Mouse (Mus musculus) adrenal gland, postnatal 25 days (tissue): ENCODE results near the gene Hip1. TPM values are rescaled to one million over a fixed set of nuclear protein-coding genes. Genes with fewer than 3 reads are reported as not detected.
"Not testable (repeated sequence)": the region's sequence is repeated elsewhere in the genome, so short reads cannot be mapped to it uniquely, and the experiment has no call there.

Source experiments
- DNase-seq: peaks from one replicate; pipeline ENCODE4 v3.0.0; 2021; ENCODE audit warnings: mixed read lengths
- total RNA-seq: library from RNA; stranded (reverse); gene quantifications from 2 replicates; pipeline ENCODE4 v1.2.3, GENCODE M21; 2021

Hip1 gene
- total RNA-seq, 1 experiment from 2014 or later: 27.1 TPM

GRCm38 (mm10) chr5:135492126-135492525 is 52.8 kb downstream of the Hip1 start:
- no peak for DNase-seq

GRCm38 (mm10) chr5:135489695-135490294 is 55.1 kb downstream of the Hip1 start:
- no peak for DNase-seq

DNA sequence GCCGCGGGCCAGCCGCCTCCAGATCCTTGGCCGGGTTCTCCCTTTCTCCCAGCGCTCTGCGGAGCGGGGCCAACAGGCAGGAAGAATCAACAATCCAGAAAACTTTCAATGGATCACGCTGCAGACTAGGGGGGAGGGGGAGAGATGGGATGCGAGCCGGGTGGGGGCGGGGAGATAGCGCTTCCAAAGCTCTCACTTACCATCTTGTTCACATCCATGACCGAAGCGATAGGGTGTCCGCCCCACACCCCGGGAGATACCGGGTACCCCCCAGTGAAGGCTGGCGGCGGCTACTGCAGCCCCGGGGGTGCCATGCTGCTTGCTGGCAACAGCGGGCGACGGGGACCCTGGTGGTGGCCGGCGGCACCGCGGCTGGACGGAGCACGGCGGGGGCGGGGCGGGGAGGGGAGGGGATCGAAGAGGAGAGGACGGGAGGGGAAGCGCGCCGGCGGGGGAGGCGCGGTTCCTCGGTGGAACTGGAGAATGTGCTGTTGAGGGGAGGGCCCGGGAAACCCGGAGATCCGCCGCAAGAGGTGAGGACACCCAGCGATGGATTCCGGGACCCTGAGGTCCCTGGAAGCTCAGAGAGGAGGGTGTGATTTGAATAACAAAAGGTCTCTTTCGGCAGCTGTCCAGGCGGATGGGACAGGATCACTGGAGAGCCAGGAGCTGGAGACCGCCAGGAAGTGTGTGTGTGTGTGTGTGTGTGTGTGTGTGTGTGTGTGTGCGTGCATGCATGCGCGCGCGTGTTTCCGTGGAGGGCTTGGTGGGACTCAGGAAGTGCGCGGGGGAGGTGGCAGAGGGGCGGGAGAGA is 55.8 kb downstream of the Hip1 start:
- peak; percentile 75 for DNase-seq

- DNase-seq: no peak
Observed at GRCm38 (mm10) chr5:135488222-135488880, 56.6 kb downstream of the Hip1 start.

- DNase-seq: no peak
Observed at GRCm38 (mm10) chr5:135485289-135485688, 59.6 kb downstream of the Hip1 start.

DNA sequence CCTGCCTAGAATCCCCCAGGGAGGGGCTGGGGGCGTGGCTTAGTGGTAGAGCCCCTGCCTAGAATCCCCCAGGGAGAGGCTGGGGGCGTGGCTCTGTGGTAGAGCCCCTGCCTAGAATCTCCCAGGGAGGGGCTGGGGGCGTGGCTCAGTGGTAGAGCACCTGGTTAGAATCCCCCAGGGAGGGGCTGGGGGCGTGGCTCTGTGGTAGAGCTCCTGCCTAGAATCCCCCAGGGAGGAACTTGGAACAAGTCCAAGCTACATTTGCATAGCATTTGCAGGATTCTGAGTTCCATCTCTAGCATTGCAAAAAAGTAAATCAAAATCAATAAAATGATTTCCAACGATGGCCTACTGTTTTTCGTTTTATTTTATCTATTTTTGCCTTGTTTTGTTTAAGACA is 61.1 kb downstream of the Hip1 start:
- not testable (repeated sequence) for DNase-seq

GRCm38 (mm10) chr5:135478877-135479600 is 65.9 kb downstream of the Hip1 start:
- no peak for DNase-seq

- no peak for DNase-seq
Observed at GRCm38 (mm10) chr5:135476199-135476598, 68.7 kb downstream of the Hip1 start.

DNA sequence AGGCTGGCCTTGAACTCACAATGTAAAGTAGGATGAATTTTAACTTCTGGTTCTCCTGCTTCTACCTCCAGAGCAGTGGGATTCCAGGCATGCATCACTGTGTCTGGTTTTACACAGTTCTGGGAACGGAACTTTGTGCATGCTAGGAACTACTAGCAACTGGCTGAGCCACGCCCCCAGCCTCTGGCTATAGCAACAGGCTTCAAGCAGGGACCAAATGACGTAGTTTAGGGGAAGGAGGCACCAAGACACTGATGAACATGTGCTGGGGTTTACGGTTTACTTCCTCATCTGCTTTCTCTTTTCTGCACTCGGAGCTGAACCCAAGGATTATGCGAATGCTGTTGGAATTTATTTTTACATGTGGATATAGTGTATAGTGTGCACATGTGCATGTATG is 72.5 kb downstream of the Hip1 start:
- no peak for DNase-seq

DNA sequence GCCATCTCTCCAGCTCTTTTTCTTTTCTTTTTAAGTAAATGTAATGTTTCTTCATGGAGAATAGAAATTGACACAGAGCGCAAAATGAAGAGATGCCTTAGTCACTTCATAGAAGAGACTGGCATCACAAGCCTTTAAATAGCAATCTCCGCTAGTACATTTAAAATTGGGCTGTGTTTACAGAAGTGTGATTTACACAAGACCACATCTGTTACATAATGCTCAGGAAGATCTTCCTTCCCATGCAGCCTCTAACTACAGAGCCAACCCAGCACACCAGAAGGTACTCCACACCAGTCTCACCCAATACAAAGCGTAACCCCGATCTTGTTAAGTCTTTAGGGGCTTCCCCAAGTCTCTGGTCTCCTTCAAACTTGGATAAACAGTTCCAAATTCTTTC is 73.2 kb downstream of the Hip1 start:
- DNase-seq: no peak

- no peak for DNase-seq
Observed at GRCm38 (mm10) chr5:135468280-135468679, 76.6 kb downstream of the Hip1 start.

DNA sequence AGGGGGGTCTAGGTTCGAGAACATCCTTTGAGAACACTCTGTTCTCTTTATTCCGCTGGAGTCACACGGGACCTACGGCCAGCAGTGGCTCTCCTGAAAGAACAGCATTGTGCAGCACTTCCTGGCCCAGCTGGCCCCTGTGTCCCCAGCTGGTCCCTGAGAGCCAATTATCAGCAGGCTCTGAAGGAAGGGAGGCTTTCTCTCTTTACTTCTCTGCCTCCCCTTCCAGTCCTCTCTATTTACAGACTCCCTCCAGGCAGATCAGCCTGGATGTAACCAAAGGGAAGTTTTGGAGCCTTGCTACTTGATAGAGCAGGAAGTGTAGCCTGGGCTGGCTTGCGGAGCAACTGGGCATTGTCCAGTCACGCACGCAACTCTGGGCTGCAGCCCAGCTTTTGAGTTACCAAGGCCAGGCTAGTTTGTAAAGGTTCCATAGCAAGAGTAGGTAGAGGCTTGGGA is 79.1 kb downstream of the Hip1 start:
- DNase-seq: no peak

GRCm38 (mm10) chr5:135463380-135463779 is 81.5 kb downstream of the Hip1 start:
- DNase-seq: no peak

DNA sequence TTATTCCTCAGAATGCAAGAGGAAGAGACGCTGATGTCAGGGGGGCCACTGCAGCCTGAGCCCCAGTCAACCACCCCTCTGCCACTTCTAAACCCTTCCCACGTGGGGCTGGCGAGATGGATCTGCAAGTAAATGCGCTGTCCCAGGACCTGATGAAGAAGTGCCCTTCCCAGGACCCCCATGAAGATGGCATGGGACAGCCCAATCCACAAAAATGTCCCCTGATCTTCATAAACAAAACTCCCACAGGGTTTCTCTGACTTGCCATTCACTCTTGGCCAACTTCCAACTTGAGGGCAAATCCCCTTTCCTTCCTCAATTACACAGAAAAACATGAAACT is 84.1 kb downstream of the Hip1 start:
- DNase-seq: no peak

DNA sequence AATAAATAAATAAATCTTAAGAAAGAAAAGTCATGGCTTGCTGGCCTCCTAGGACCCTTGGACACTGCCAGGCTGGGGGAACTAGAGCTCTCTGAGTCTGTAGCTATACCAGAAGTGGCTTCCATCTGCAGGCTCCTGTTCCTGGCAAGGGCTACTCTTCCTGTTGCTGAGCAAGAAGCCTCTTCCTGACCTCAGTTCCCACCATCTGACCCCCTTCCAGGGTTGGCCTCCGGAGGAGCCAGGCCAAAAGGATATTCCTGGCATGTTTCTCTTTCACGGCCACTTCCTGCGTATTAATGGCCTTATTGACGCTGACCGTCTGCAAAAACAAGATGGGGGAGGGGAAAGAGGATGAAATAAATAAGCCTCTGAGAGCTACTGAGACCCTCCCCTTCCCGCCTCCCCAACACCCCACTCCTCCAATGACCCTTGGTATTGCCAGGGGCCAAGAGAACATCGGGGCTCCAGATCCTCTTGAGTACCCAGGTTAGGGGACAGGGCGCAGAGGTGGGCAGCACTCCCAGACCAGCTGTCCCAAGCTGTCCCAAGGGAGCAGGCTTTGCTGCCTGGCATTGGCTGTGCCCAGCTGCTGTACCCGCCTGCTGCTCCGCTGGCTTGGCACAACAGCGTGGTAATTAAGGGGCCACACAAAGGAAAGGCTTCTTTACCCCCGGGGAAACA is 84.6 kb downstream of the Hip1 start:
- peak; percentile 28 for DNase-seq

GRCm38 (mm10) chr5:135459486-135459885 is 85.4 kb downstream of the Hip1 start:
- DNase-seq: peak; percentile 49

DNA sequence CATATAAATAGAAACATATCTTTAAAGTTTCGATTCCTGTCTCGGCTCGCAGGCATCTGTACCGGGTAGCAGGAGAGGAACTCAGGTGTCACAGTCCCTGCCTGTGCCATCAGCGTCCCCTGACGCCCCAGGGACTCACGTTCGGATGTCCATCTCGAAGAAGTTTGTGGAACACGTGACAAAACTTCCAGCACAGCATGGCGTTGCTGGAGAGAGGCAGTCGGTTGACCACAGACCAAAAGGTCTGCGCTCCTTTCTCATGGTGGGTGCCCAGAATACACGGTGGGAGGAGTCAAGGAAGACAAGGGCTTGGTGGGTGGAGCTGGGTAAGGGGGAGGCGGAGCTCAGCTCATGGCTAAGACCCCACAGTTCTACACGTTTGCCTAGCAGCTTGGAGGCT is 87.0 kb downstream of the Hip1 start:
- DNase-seq: no peak

DNA sequence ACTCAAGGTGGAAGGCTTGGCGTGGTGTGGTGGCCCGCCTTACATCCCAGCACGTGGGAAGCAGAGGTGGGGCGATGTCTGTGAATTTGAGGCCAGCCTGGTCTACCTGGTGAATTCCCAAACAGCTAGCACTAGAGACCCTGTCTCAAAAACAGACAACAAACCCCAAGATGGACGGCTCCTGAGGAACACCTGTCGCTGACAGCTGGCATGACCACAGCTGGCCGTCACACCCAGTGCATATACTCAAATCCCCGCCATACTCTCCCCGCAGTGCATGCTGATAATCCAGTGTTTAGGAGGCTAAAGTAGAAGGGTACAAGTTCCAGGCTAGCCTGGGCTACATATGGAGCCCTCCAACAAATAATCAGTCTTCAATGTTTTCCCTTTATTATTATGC is 88.4 kb downstream of the Hip1 start:
- DNase-seq: no peak

DNA sequence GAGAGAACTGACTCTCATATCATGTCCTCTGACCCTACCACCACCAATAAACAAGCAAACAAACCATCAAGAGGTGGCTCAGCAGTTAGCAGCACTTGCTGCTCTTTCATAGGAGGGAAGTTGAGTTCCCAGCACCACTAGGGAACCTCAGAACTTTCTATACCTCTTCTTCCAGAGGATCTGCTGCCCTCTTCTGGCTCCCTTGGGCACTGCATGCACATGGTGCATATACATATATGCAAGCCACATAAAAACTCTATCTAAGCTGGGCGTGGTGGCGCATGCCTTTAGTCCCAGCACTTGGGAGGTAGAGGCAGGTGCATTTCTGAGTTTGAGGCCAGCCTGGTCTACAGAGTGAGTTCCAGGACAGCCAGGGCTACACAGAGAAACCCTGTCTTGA is 90.7 kb downstream of the Hip1 start:
- DNase-seq: no peak

GRCm38 (mm10) chr5:135451559-135451958 is 93.4 kb downstream of the Hip1 start:
- not testable (repeated sequence) for DNase-seq

DNA sequence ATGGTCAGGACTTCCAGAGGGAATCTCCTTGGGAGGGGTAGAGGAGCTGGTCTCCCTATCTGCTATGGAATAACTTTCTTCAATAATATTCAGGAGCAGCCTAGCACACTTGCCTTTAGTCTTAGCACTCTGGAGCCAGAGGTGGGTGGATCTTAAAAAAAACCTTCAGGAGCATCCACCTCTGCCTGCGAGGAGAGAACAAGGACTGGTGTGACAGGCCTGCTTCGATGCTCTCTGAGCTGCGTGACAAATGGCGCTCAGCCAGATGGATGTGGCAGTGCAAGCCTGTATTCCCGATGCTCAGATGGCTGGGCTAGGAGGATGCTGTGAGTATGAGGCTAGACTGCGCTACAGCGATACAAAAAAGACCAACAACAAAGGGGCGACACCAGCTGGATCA is 93.8 kb downstream of the Hip1 start:
- DNase-seq: no peak

- no peak for DNase-seq
Observed at GRCm38 (mm10) chr5:135445755-135446154, 99.2 kb downstream of the Hip1 start.
